Mouse (Mus musculus) left cerebral cortex, adult 18-20 months (tissue): ENCODE results near the gene Aars2. TPM values are rescaled to one million over a fixed set of nuclear protein-coding genes. Genes with fewer than 3 reads are reported as not detected.

Experiments used
- DNase-seq, 2 experiments: peaks; one replicate each; pipeline ENCODE4 v3.0.0; 2021 to 2022; ENCODE audit warnings: low spot score in 2 of 2, mixed read lengths in 1 of 2
- total RNA-seq, 2 experiments: library from RNA; stranded (reverse); gene quantifications; 2 replicates each; pipeline ENCODE4 v1.2.3; 2021

The Aars2 gene
- total RNA-seq, 2 experiments from 2014 or later: 24.1 to 25.6 TPM

GRCm38 (mm10) chr17:45542129-45542528 lies 35.5 kb downstream of the Aars2 start:
- DNase-seq: no peak

GRCm38 (mm10) chr17:45542705-45543104 lies 36.1 kb downstream of the Aars2 start:
- DNase-seq: no peak

- no peak for DNase-seq
Measured at GRCm38 (mm10) chr17:45543115-45543514, 36.5 kb downstream of the Aars2 start.

- no peak for DNase-seq
Measured at GRCm38 (mm10) chr17:45544001-45544872, 37.6 kb downstream of the Aars2 start.

- peak in 1 of 2 experiments; percentile 46 for DNase-seq
Measured at GRCm38 (mm10) chr17:45544873-45545277, 38.2 kb downstream of the Aars2 start.

- DNase-seq: peak in 1 of 2 experiments; percentile 32
Measured at GRCm38 (mm10) chr17:45545278-45545961, 38.8 kb downstream of the Aars2 start.

GRCm38 (mm10) chr17:45546941-45547340 lies 40.3 kb downstream of the Aars2 start:
- DNase-seq: no peak

- no peak for DNase-seq
Measured at GRCm38 (mm10) chr17:45547461-45548190, 41.0 kb downstream of the Aars2 start.

- DNase-seq: peak; percentile 67 to 68
Measured at GRCm38 (mm10) chr17:45548541-45549512, 42.2 kb downstream of the Aars2 start.

GRCm38 (mm10) chr17:45549617-45550181 lies 43.1 kb downstream of the Aars2 start, which contains the start of gene Tmem151b:
Gene Tmem151b, minus strand, starts transcription at chr17:45549677.
- DNase-seq: peak; percentile 64 to 75

- no peak for DNase-seq
Measured at GRCm38 (mm10) chr17:45550253-45550652, 43.6 kb downstream of the Aars2 start.

- DNase-seq: no peak
Measured at GRCm38 (mm10) chr17:45551249-45551796, 44.7 kb downstream of the Aars2 start.

- DNase-seq: peak; percentile 82 to 85
Measured at GRCm38 (mm10) chr17:45551816-45552451, 45.3 kb downstream of the Aars2 start.

- no peak for DNase-seq
Measured at GRCm38 (mm10) chr17:45553065-45553464, 46.4 kb downstream of the Aars2 start.

- no peak for DNase-seq
Measured at GRCm38 (mm10) chr17:45554420-45554819, 47.8 kb downstream of the Aars2 start.

GRCm38 (mm10) chr17:45555452-45556106 lies 48.9 kb downstream of the Aars2 start, which contains the start of gene Nfkbie:
Gene Nfkbie, plus strand, starts transcription at chr17:45555703.
- DNase-seq: peak; percentile 88 to 91

- no peak for DNase-seq
Measured at GRCm38 (mm10) chr17:45556107-45556489, 49.5 kb downstream of the Aars2 start.

GRCm38 (mm10) chr17:45556514-45557245 lies 50.0 kb downstream of the Aars2 start:
- no peak for DNase-seq
